In genomic region chr8:86192262-86192661, GRCm38 (mm10) we compare ENCODE assay signal across 28 mouse cellular contexts.
DNase-seq lines count a peak whose midpoint lies in the region; ATAC-seq and TF ChIP-seq lines count a peak whose summit lies in the region.
"Had no signal": no experiment of that assay in that cellular context is flagged by ENCODE, and none has a peak within 500 bp of the region (broad histone marks: within the 10 kb centered on the region; RNA-seq: fewer than 3 reads in every experiment).

No protein-coding gene starts in this region.

- H3K36me3 ChIP-seq in forebrain, embryonic 16.5 days (ENCODE audit: control insufficient read depth, insufficient read depth) = no peaks in the 10 kb centered on the region
- H3K36me3 ChIP-seq in forebrain, embryonic 11.5 days (ENCODE audit: control insufficient read depth, insufficient read depth, low read length) = no peaks in the 10 kb centered on the region
- H3K36me3 ChIP-seq: G1E; heart, embryonic 10.5 days; heart, embryonic 13.5 days had no signal

- H3K4me3 ChIP-seq in forebrain, embryonic 16.5 days (replicated peaks; ENCODE audit: low read length) = no peak overlapping the region
- H3K4me3 ChIP-seq in forebrain, embryonic 11.5 days (ENCODE audit: low read depth, low read length) = no peak overlapping the region
- no peak overlapping the region for H3K4me3 ChIP-seq in left cerebral cortex, adult 2 months
- H3K4me3 ChIP-seq: forebrain, embryonic 13.5 days; heart, adult 2 months; heart, embryonic 10.5 days; heart, embryonic 13.5 days had no signal

- no peak overlapping the region for H3K9ac ChIP-seq in forebrain, embryonic 16.5 days (replicated peaks; ENCODE audit: low read depth, low read length)
- no peak overlapping the region for H3K9ac ChIP-seq in forebrain, embryonic 11.5 days (ENCODE audit: low read length)
- H3K9ac ChIP-seq: forebrain, embryonic 13.5 days; heart, embryonic 13.5 days; hindbrain, embryonic 14.5 days had no signal

- no peaks in the 10 kb centered on the region for H3K4me1 ChIP-seq in forebrain, embryonic 16.5 days (replicated peaks; ENCODE audit: control insufficient read depth, insufficient read depth, low read length)
- no peaks in the 10 kb centered on the region for H3K4me1 ChIP-seq in forebrain, embryonic 11.5 days (replicated peaks; ENCODE audit: control insufficient read depth, insufficient read depth, low read length)
- H3K4me1 ChIP-seq: forebrain, embryonic 13.5 days; heart, embryonic 10.5 days; heart, embryonic 13.5 days had no signal

- no peak for DNase-seq in forebrain, embryonic 11.5 days (ENCODE audit: low spot score)
- no peak for DNase-seq in left cerebral cortex, adult 2 months (ENCODE audit: extremely low spot score in 1 of 2, low spot score in 2 of 2)
- DNase-seq in left cerebral cortex, postnatal 36 days (ENCODE audit: low spot score in 2 of 2) = no peak
- DNase-seq in telencephalon, adult 2 months (ENCODE audit: low read depth, low spot score) = peak; percentile 68
- DNase-seq in gastrocnemius, postnatal 4 days (ENCODE audit: low spot score in 2 of 2) = no peak
- DNase-seq: adrenal gland, postnatal 10 days; adrenal gland, postnatal 36 days; B cell, adult 2 months; cerebellum, adult 11-12 months; cerebellum, adult 8-10 months; cerebellum, postnatal 10 days; cerebellum, postnatal 36 days; gastrocnemius, postnatal 25 days; heart, adult 2 months; heart, postnatal 14 days; heart, postnatal 4 days; kidney, adult 18-20 months had no signal

- no peaks in the 10 kb centered on the region for H3K9me3 ChIP-seq in forebrain, embryonic 16.5 days (ENCODE audit: control insufficient read depth, low read length)
- H3K9me3 ChIP-seq in forebrain, embryonic 11.5 days (ENCODE audit: control insufficient read depth, low read length) = no peaks in the 10 kb centered on the region
- H3K9me3 ChIP-seq: forebrain, embryonic 13.5 days; G1E; heart, embryonic 10.5 days; heart, embryonic 13.5 days had no signal

- H3K4me2 ChIP-seq in forebrain, embryonic 16.5 days (ENCODE audit: low read length) = no peak overlapping the region
- H3K4me2 ChIP-seq in forebrain, embryonic 11.5 days (ENCODE audit: low read depth, low read length, severe bottlenecking) = no peak overlapping the region
- H3K4me2 ChIP-seq: forebrain, embryonic 13.5 days; heart, embryonic 13.5 days; hindbrain, embryonic 14.5 days had no signal

- H3K27ac ChIP-seq in forebrain, embryonic 16.5 days (ENCODE audit: low read length) = peak overlapping the region; percentile 1; the same call in 1 of the 2 replicates
- H3K27ac ChIP-seq in forebrain, embryonic 11.5 days (ENCODE audit: low read depth, low read length) = no peak overlapping the region
- H3K27ac ChIP-seq in left cerebral cortex, adult 2 months = peak overlapping the region; percentile 66; the same call in 1 of the 2 replicates
- H3K27ac ChIP-seq: forebrain, embryonic 13.5 days; heart, adult 2 months; heart, embryonic 10.5 days; heart, embryonic 13.5 days; hindbrain, embryonic 14.5 days; hindbrain, postnatal 0 days had no signal

- TF ChIP-seq CTCF in left cerebral cortex, adult 2 months (IDR thresholded peaks at IDR 0.05) = no peak

- intact Hi-C loops in left cerebral cortex, adult 2 months (cut with DNase I) = no loop called here
- intact Hi-C loops in left cerebral cortex, postnatal 36 days (cut with DNase I) = no loop called here

- H3K27me3 ChIP-seq in forebrain, embryonic 16.5 days (replicated peaks; ENCODE audit: control insufficient read depth, insufficient read depth, low read length) = no peaks in the 10 kb centered on the region
- H3K27me3 ChIP-seq in forebrain, embryonic 11.5 days (ENCODE audit: control insufficient read depth, insufficient read depth, low read length) = no peaks in the 10 kb centered on the region
- H3K27me3 ChIP-seq: CH12.LX; forebrain, embryonic 13.5 days; heart, embryonic 13.5 days; Patski had no signal

- no peak for ATAC-seq in forebrain, embryonic 16.5 days
- no peak for ATAC-seq in forebrain, embryonic 11.5 days (replicated peaks; ENCODE audit: low FRiP score)
- ATAC-seq: forebrain, embryonic 13.5 days; hindbrain, postnatal 0 days; inflammation-experienced regulatory T-cells, adult 6 months; intestine, embryonic 16.5 days; Patski had no signal

- 59% methylated on average over 4 of the region's 4 CpGs for WGBS in forebrain, embryonic 16.5 days
- 84% methylated on average over 4 of the region's 4 CpGs for WGBS in forebrain, embryonic 11.5 days
